Mouse (Mus musculus) heart, embryonic 10.5 days (tissue): ENCODE results near the gene Gm2115. TPM values are rescaled to one million over a fixed set of nuclear protein-coding genes. Genes with fewer than 3 reads are reported as not detected.
A peak's percentile ranks its signal among the peaks of the same experiment; 100 is the strongest.

Experiments used
- DNase-seq: peaks from one replicate; pipeline ENCODE4 v3.0.0-alpha.2; 2017; ENCODE audit warnings: low spot score
- H3K27ac ChIP-seq: fragments of 300-500 bp; sonication (generic); 2 replicates; pipeline ENCODE4 v1.5.1; 2016; ENCODE audit warnings: mild to moderate bottlenecking
- H3K27me3 ChIP-seq: fragments of 300-500 bp; sonication (generic); 2 replicates; pipeline ENCODE4 v1.6.1; 2016; ENCODE audit warnings: mild to moderate bottlenecking; ENCODE audit not compliant: poor library complexity, insufficient read depth, severe bottlenecking
- H3K36me3 ChIP-seq: fragments of 300-500 bp; sonication (generic); 2 replicates; pipeline ENCODE4 v1.6.1; 2016; ENCODE audit warnings: mild to moderate bottlenecking, moderate library complexity
- H3K4me1 ChIP-seq: fragments of 300-500 bp; sonication (generic); 2 replicates; pipeline ENCODE4 v1.6.1; 2016; ENCODE audit warnings: mild to moderate bottlenecking
- H3K4me3 ChIP-seq: fragments of 300-500 bp; sonication (generic); 2 replicates; pipeline ENCODE4 v1.5.1; 2016; ENCODE audit warnings: mild to moderate bottlenecking, moderate library complexity
- H3K9me3 ChIP-seq: fragments of 300-500 bp; sonication (generic); 2 replicates; pipeline ENCODE4 v1.6.1; 2016; ENCODE audit warnings: mild to moderate bottlenecking, moderate library complexity
- WGBS: fragments of 180-500 bp; shearing (Covaris S2); methylation state at CpG from one replicate; pipeline ENCODE4 v1.1.7; 2016; 5-methylcytosine and 5-hydroxymethylcytosine counted together
- polyA plus RNA-seq: library from polyadenylated mRNA; unstranded; fragments of >200 nt; fragmentation: Nextera tagmentation; extraction: Ambion mirVana; gene quantifications from 2 replicates; pipeline ENCODE4 v1.2.1, GENCODE M21; 2016

Gm2115 gene
- polyA plus RNA-seq, 1 experiment from 2014 or later, result 0.06 TPM

DNA sequence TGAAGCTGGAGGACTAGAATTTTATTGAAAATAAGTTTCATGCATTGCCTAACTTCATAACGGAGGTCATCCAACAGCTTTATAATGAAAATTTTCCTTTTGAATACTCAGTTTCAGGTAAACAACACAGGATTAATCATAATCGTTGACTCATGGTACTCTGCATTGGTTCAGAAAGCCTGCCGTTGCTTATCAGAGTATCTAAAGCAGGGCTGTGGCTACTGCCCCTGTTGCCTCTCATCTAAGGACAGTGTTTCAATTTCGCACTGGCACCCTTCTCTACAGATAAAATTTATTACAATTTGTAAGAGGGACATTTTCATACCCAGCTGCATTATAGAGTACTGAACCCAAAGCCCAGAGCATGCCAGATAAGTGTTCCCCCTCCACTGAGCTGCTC, 83.7 kb downstream of the Gm2115 start:
- Histone ChIP-seq H3K4me3 (no peak overlapping the region), H3K36me3 (peaks cover 7% of the 10 kb centered on the region; the same call in 1 of the 2 replicates), H3K9me3 (no peaks in the 10 kb centered on the region), H3K27me3 (no peaks in the 10 kb centered on the region), H3K27ac (no peak overlapping the region), H3K4me1 (no peaks in the 10 kb centered on the region)
- DNase-seq, result no peak
- WGBS, result 82% methylated on average over 4 of the region's 4 CpGs

DNA sequence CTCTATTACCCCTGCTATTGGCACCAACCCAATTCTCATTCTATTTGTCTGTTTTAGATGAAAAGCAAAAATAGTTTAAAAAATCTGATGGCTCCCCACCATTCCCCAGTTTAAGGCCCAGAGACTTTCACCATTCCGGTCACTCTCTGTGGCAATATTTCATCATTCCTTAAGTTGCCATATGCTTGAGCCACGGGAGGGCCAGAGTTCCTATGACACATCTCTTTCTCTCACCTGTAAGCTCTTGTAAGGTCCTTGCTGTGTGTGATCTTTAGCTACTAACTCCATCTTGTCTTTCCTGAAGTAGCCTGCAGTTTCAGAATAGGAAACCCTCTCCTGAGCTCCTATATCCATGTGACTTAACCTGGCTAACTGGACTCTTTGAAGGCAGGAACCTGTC, 90.2 kb downstream of the Gm2115 start:
- 90% methylated on average over 2 of the region's 2 CpGs for WGBS
- H3K36me3 ChIP-seq, result peaks cover 27% of the 10 kb centered on the region

DNA sequence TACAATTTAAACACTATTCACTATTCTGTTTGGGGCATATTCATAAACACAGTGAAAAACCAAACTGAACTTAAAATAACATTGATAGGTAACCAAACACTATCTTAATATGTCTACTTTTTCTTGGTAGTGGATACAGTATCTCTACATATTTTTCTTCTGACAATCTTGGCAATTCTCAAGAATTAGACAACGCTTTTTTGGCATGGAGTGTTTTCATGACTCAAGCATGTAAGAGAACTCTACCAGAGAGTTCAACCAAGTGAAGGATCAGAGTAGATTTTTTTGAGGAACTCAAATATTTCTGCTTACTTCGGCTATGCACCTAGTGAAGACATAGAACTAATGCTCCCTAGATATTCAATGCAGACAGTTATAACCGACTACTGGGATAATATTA, 92.2 kb downstream of the Gm2115 start:
- Histone ChIP-seq H3K36me3 (peaks cover 40% of the 10 kb centered on the region), H3K27me3 (no peaks in the 10 kb centered on the region), H3K9me3 (no peaks in the 10 kb centered on the region), H3K4me1 (no peaks in the 10 kb centered on the region), H3K27ac (no peak overlapping the region), H3K4me3 (no peak overlapping the region)
- WGBS, result 90% methylated on average over 3 of the region's 3 CpGs
- no peak for DNase-seq

More for the DNA sequence above, 90.2 kb downstream of the Gm2115 start:
- Histone ChIP-seq H3K4me3 (no peak overlapping the region), H3K27me3 (no peaks in the 10 kb centered on the region), H3K9me3 (no peaks in the 10 kb centered on the region), H3K27ac (no peak overlapping the region), H3K4me1 (no peaks in the 10 kb centered on the region)
- DNase-seq, result peak; percentile 35

DNA sequence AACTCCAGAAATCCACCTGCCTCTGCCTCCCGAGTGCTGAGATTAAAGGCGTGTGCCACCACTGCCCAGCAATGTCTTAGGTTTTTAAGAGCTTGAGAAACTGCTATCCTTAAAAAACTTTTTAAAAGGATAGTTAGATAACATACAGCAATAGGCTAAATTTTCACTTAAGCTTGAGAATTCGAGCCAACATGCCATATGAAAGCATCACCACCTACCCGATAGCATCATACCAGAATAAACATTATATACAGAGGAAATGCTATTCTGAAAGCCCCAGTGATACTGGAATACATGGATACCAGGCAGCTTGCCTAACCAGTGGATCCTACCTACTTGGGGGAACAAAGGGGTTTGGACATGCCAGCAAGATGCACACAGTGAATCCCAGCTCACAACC, 95.0 kb downstream of the Gm2115 start:
- 94% methylated on average over 4 of the region's 4 CpGs for WGBS
- H3K27ac ChIP-seq, result no peak overlapping the region

GRCm38 (mm10) chr7:84631878-84632277, 103.1 kb downstream of the Gm2115 start:
- WGBS, result 73% methylated on average over 3 of the region's 3 CpGs
- Histone ChIP-seq H3K27me3 (no peaks in the 10 kb centered on the region), H3K36me3 (peaks cover 37% of the 10 kb centered on the region), H3K9me3 (no peaks in the 10 kb centered on the region), H3K4me1 (no peaks in the 10 kb centered on the region), H3K27ac (no peak overlapping the region), H3K4me3 (no peak overlapping the region)
- DNase-seq, result no peak

More for the DNA sequence above, 95.0 kb downstream of the Gm2115 start:
- no peaks in the 10 kb centered on the region for H3K4me1 ChIP-seq
- DNase-seq, result no peak
- no peaks in the 10 kb centered on the region for H3K27me3 ChIP-seq
- peaks cover 31% of the 10 kb centered on the region for H3K36me3 ChIP-seq
- H3K9me3 ChIP-seq, result no peaks in the 10 kb centered on the region
- H3K4me3 ChIP-seq, result no peak overlapping the region

Other genes with a start within 250 kb of the Gm2115 start
- gene Arnt2, start 118.8 kb upstream of the Gm2115 start, polyA plus RNA-seq, result 2.7 and 4.7 TPM in 2 replicates
- gene Fah, start 77.8 kb downstream of the Gm2115 start, polyA plus RNA-seq, result 9.9 and 14.7 TPM in 2 replicates
- gene Zfand6, start 161.0 kb downstream of the Gm2115 start, polyA plus RNA-seq, result 155 TPM in 2 replicates